Mouse (Mus musculus): ENCODE measurements at regions not wholly inside any gene's neighbourhood (a gene's known extent, or its start where the extent isn't known, plus 50 kb on each side); places are given as distances from the start of the nearest gene placed in this dataset.

DNA sequence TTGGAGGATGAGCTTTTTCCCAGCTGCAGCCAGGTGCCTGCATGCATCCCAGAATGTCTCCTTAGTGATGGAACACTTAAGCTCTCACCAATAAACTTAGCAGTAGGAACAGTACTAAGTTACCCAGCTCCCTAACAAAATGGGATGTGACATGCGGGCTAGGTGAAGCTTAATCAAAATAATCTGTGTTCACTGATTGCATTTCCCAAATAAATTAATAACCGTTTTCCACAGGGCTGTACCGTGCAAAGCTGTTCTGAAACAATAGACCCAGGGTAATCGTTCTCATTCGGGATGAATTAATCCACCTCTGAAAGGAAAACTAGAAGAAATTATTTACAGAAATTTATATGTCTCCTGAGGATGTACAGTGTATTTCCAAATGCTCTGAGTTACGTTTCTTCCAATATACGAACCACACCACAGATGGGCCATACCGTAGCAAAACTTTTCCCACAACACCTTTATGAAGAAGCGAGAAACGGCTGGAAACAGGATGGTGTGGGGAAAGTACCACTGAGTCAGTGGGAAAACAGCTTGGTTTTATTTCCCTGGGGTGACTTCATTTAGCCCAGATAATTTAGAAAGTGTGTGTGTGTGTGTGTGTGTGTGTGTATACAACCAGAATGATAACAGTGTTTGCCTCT, 148.5 kb upstream of the Adamts16 start:
- POLR2A ChIA-PET = no interaction called here

DNA sequence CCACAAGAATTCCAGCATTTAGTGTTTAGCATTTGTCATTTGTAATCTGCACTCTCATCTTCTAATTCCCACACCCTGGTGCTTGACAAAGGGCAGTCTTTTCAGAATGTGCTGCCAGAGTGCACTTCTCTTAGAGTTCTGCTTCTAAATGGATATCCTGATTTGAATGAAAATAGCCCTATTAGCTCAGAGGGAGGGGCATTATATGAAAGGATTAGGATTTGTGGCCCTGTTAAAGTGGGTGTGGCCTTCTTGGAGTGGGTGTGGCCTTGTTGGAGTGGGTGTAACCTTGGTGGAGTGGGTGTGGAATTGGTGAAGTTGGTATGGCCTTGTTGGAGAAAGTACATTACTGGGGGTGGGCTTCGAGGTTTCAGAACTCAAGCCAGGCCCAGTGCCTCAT, 137.7 kb upstream of the Adamts16 start:
- CTCF ChIA-PET = interaction anchor here in 3 of 4 experiments (0.6 to 1.5 kb wide), 4 partner anchors 23 to 1314 kb away, joined by 3 to 6 read pairs (median 4); no protein-coding TSS in a partner anchor
- POLR2A ChIA-PET = interaction anchor here in 2 of 4 experiments (0.8 to 1.6 kb wide), 8 partner anchors 14 to 1650 kb away, joined by 3 to 10 read pairs (median 4); partner anchors contain the start of genes Ice1 (in 1 of the 2) and Irx2 (in 1 of the 2)

More for the DNA sequence above, 148.5 kb upstream of the Adamts16 start:
- CTCF ChIA-PET = interaction anchor here in 1 of 4 experiments (0.7 kb wide), 1 partner anchor 123 kb away, joined by 3 read pairs; no protein-coding TSS in a partner anchor

DNA sequence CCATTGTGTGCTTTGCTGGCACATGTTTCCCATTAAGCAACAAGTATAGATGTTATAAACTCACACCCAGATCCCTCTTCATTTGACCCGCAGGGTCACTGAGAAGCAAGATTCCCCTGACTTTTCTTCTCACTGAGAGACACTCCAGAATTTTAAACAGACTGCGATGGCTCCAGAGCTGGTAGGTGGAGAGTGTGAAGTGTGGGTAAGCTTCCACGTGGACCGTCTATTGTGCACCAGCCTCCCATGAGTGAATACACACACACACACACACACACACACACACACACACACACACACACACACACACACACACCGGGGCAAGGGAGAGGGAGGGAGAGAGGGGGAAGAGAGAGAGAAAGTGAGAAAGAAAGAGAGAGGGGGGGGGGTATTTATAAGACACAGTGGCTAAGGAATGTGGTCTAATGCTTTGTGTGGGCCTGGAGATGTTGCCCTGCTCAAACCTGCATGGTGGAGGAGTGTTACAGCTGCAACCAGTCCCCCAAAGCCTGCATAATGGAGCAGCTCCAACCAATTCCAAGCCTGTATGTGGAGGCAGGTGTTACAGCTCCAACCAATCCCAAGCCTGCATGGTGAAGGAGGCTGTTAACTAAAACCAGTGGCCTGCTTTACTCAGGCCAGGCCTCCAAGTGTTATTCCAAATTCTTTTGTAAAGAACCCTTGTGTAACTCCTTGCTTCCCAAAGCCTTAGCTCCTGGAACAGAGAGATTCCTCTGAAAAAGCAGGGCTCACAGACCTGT, 137.1 kb upstream of the Adamts16 start:
- CTCF ChIA-PET = interaction anchor here in 3 of 4 experiments (0.6 to 1.5 kb wide), 4 partner anchors 24 to 1314 kb away, joined by 3 to 6 read pairs (median 4); no protein-coding TSS in a partner anchor
- POLR2A ChIA-PET = interaction anchor here in 2 of 4 experiments (0.8 to 1.6 kb wide), 8 partner anchors 13 to 1650 kb away, joined by 3 to 10 read pairs (median 4); partner anchors contain the start of genes Ice1 (in 1 of the 2) and Irx2 (in 1 of the 2)

- CTCF ChIA-PET = no interaction called here
- POLR2A ChIA-PET = no interaction called here
These were observed 128.0 kb upstream of the Adamts16 start for GRCm38 (mm10) chr13:70969596-70969995.

- ChIA-PET POLR2A (no interaction called here), CTCF (interaction anchor here in 1 of 4 experiments (0.5 kb wide), 1 partner anchor 1241 kb away, joined by 3 read pairs; no protein-coding TSS in a partner anchor)
These were observed 126.2 kb upstream of the Adamts16 start for GRCm38 (mm10) chr13:70967781-70968180.

GRCm38 (mm10) chr13:70963384-70963783, 121.8 kb upstream of the Adamts16 start:
- POLR2A ChIA-PET = no interaction called here
- CTCF ChIA-PET = interaction anchor here in 2 of 4 experiments (1.0 to 1.9 kb wide), 3 partner anchors 42 to 44 kb away, joined by 3 to 8 read pairs (median 6); no protein-coding TSS in a partner anchor

DNA sequence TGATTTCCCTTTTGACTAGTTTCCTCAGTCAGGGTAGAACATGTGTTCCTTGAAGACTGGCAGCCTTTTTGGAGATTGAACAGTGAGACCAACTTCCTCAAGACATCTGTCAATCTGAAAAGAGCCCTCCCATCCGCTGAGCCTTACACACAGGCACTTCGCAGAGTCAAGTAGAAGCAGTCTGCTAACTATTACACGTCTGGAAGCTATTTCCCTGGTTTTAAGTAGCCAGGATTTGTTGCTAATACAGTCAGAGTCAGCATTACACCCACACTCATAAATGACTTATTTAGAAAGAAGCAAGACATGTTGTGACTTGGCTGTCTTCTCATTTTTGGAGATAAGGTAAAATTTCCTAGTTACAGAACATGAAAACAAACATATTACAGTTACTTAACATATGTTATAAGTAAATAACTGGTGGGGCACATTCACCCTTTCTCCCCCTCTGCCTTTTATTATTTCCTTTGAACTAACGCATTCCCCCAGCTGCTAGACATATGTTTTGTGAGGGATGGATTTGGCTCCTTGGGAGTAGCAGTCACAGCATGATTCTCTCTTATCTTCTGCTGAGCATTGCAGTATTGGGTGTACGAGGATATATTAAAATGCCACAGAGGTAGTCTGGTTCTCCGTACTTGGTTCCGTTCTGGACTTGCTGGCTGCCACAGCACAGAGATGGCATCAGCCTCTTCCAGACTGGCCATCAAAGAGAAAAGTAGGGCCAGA, 92.9 kb upstream of the Adamts16 start:
- CTCF ChIA-PET = no interaction called here
- POLR2A ChIA-PET = no interaction called here

DNA sequence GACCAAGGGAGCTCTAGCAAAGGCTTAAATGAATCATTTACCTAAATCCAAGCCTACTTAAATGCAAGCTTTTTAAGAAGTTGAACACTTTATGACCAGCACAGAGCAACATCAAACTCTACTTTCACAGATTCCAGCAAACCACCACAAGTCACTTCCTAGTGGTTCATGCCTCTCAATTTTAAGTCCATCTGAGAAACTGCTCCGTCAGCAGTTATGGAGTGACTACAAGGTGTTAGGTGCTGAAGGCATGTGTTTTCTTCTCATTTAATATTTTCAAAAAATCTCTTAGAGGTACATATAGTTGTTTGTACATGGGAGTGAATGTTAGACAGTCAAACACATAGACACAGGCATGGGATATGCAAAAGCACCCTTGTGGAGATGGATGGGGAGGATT, 72.2 kb upstream of the Adamts16 start:
- ChIA-PET CTCF (no interaction called here), POLR2A (interaction anchor here in 1 of 4 experiments (0.7 kb wide), 1 partner anchor 51 kb away, joined by 6 read pairs; no protein-coding TSS in a partner anchor)

DNA sequence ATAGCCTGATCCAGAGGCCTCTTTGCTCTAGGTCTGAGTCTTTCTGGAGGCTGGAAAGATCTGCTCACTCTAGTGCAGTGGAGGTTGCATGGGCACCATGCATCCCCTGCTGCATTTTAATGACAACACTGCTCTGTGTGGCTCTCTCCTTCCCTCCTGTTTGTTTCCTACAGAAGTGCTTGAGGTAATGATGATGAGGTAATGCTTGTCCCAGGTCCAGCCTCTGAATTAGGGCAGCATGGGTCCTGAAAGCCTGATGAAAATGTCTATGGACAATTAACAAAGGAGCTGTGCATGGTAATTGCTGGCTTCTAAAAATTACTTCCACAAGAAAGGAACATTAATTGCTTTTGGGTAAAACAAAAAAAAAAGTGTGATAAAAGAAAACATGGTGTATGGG, 69.3 kb upstream of the Adamts16 start:
- CTCF ChIA-PET = no interaction called here
- POLR2A ChIA-PET = no interaction called here

DNA sequence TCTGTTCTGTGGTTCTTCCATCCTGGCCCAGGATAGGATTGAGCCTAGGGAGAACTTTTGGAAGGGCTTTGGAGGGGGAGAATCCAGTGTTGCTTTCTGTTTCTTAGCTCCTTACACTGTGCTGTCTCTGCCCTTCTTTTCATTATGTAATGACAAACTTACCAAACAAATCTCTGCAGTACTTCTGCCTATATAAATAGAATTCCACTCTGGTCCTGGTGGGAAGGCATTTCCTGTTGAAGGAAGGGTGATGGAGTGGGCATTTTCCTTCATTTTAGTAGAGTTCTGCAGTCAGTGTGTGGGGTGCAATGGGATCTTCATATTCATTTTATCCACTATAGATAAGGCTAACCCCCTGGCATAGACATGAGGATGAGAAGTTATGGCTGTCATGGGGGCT, 63.2 kb upstream of the Adamts16 start:
- ChIA-PET CTCF (no interaction called here), POLR2A (no interaction called here)

DNA sequence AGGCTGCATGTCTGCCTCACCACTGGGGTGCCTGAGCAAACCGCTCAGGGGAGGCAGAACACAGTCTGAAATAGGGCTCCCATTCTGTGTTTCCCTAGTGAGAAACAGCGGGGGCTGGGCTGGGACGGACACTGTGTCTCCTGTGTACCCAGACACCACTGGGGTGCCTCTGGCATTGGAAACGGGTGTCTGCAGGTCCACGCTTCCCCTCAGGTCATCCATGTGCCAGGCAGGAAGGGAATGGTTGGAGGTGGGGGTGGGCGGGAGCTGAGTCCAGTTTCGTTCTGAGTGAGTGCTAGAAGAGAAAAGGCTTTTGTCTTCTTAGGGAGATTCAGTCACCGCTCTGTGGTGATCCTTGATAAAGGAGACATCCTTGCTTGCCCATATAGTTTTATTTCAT, 62.2 kb upstream of the Adamts16 start:
- POLR2A ChIA-PET = no interaction called here
- CTCF ChIA-PET = interaction anchor here in 1 of 4 experiments (0.9 kb wide), 1 partner anchor 209 kb away, joined by 5 read pairs; no protein-coding TSS in a partner anchor

GRCm38 (mm10) chr13:70903150-70903549, 61.5 kb upstream of the Adamts16 start:
- CTCF ChIA-PET = no interaction called here
- POLR2A ChIA-PET = interaction anchor here in 2 of 4 experiments (0.7 kb wide), 2 partner anchors 126 to 140 kb away, joined by 3 to 4 read pairs; no protein-coding TSS in a partner anchor

DNA sequence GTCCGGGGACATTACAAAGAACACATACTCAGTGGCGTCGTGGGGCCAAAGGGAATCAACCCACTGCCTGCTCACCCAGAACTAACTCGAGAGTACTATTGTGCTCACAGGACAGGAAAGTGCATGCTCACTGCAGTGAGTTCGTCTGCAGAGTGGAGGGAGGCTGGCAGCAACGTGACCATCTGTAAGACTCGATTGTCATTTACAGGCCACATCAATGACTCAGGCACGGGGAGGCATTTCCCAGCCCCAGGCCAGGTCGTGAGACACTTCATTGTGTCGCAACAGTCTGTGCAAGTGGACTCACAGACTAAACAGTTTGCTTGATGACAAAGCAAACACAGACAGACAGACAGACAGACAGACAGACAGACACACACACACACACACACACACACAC, 61.1 kb upstream of the Adamts16 start:
- ChIA-PET CTCF (no interaction called here), POLR2A (interaction anchor here in 2 of 4 experiments (0.7 kb wide), 2 partner anchors 126 to 139 kb away, joined by 3 to 4 read pairs; no protein-coding TSS in a partner anchor)

GRCm38 (mm10) chr13:70891634-70892033, 50.0 kb upstream of the Adamts16 start:
- CTCF ChIA-PET = no interaction called here

More at GRCm38 (mm10) chr13:70891634-70892033, 50.0 kb upstream of the Adamts16 start:
- POLR2A ChIA-PET = no interaction called here
